Mouse (Mus musculus) forebrain, embryonic 13.5 days (tissue): ENCODE data around the gene Gclm. TPM values are rescaled to one million over a fixed set of nuclear protein-coding genes. Genes with fewer than 3 reads are reported as not detected.
"Not testable (repeated sequence)": the region's sequence is repeated elsewhere in the genome, so short reads cannot be mapped to it uniquely, and the experiment has no call there.

ENCODE experiments used
- ATAC-seq: fragments of 200-750 bp; cut with Nextera tagmentation; 2 replicates; pipeline ENCODE4 v1.8.0; 2017
- H3K27ac ChIP-seq: fragments of 300-500 bp; sonication (generic); 2 replicates; pipeline ENCODE4 v1.5.1; 2015; ENCODE audit warnings: inconsistent platforms, mild to moderate bottlenecking, moderate library complexity
- H3K27me3 ChIP-seq: fragments of 300-500 bp; sonication (generic); 2 replicates; pipeline ENCODE4 v1.6.1; 2015; ENCODE audit warnings: mild to moderate bottlenecking, inconsistent platforms
- H3K36me3 ChIP-seq: fragments of 300-500 bp; sonication (generic); 2 replicates; pipeline ENCODE4 v1.6.1; 2015; ENCODE audit warnings: mild to moderate bottlenecking, inconsistent platforms; ENCODE audit not compliant: poor library complexity, severe bottlenecking
- H3K4me1 ChIP-seq: fragments of 300-500 bp; sonication (generic); 2 replicates; pipeline ENCODE4 v1.6.1; 2015; ENCODE audit warnings: inconsistent platforms
- H3K4me2 ChIP-seq: fragments of 300-500 bp; sonication (generic); 2 replicates; pipeline ENCODE4 v1.6.1; 2015; ENCODE audit warnings: inconsistent platforms, mild to moderate bottlenecking, moderate library complexity
- H3K4me3 ChIP-seq: fragments of 300-500 bp; sonication (generic); 2 replicates; pipeline ENCODE4 v1.5.1; 2015; ENCODE audit warnings: mild to moderate bottlenecking, inconsistent platforms
- H3K9ac ChIP-seq: fragments of 300-500 bp; sonication (generic); 2 replicates; pipeline ENCODE4 v1.6.1; 2015; ENCODE audit warnings: mild to moderate bottlenecking, inconsistent platforms
- H3K9me3 ChIP-seq: fragments of 300-500 bp; sonication (generic); replicated peaks from 2 replicates; pipeline ENCODE4 v1.6.1; 2016; ENCODE audit warnings: inconsistent platforms
- whole genome bisulfite sequencing: fragments of 180-500 bp; shearing (Covaris S2); methylation state at CpG from one replicate; pipeline ENCODE4 v1.1.7; 2015; 5-methylcytosine and 5-hydroxymethylcytosine counted together
- polyA plus RNA-seq: library from polyadenylated mRNA; unstranded; fragments of >200 nt; fragmentation: Nextera tagmentation; extraction: Ambion mirVana; gene quantifications from 2 replicates; pipeline ENCODE4 v1.2.1, GENCODE M21; 2015

Gene Gclm
- polyA plus RNA-seq, 1 experiment from 2014 or later, result 51.2 TPM

GRCm38 (mm10) chr3:122275111-122275510, 29.8 kb downstream of the Gclm start:
- 72% methylated on average over 10 of the region's 10 CpGs for WGBS
- Histone ChIP-seq H3K9ac (peak overlapping the region; percentile 87), H3K36me3 (peaks cover 43% of the 10 kb centered on the region)

GRCm38 (mm10) chr3:122287195-122287594, 41.8 kb downstream of the Gclm start:
- Histone ChIP-seq H3K4me2 (no peak overlapping the region), H3K9ac (no peak overlapping the region), H3K4me3 (no peak overlapping the region), H3K27me3 (no peaks in the 10 kb centered on the region), H3K36me3 (peaks cover 36% of the 10 kb centered on the region), H3K9me3 (no peaks in the 10 kb centered on the region), H3K4me1 (peaks cover 10% of the 10 kb centered on the region), H3K27ac (no peak overlapping the region)
- 78% methylated on average over 5 of the region's 5 CpGs for WGBS
- no peak for ATAC-seq

More at GRCm38 (mm10) chr3:122275111-122275510, 29.8 kb downstream of the Gclm start:
- H3K9me3 ChIP-seq, result no peaks in the 10 kb centered on the region
- no peaks in the 10 kb centered on the region for H3K27me3 ChIP-seq
- peaks cover 40% of the 10 kb centered on the region for H3K4me1 ChIP-seq
- no peak for ATAC-seq
- H3K27ac ChIP-seq, result no peak overlapping the region
- peak overlapping the region; percentile 89 for H3K4me3 ChIP-seq
- H3K4me2 ChIP-seq, result peak overlapping the region; percentile 90

GRCm38 (mm10) chr3:122288613-122289195, 43.3 kb downstream of the Gclm start:
- Histone ChIP-seq H3K4me3 (no peak overlapping the region), H3K9ac (no peak overlapping the region), H3K4me2 (no peak overlapping the region), H3K27me3 (no peaks in the 10 kb centered on the region), H3K9me3 (no peaks in the 10 kb centered on the region), H3K36me3 (peaks cover 21% of the 10 kb centered on the region), H3K27ac (no peak overlapping the region), H3K4me1 (peaks cover 15% of the 10 kb centered on the region)
- ATAC-seq, result no peak
- 87% methylated on average over 5 of the region's 5 CpGs for WGBS

GRCm38 (mm10) chr3:122289344-122289743, 44.0 kb downstream of the Gclm start:
- not testable (repeated sequence) for H3K4me2 ChIP-seq, H3K27me3 ChIP-seq, H3K9me3 ChIP-seq, H3K9ac ChIP-seq, H3K27ac ChIP-seq, ATAC-seq, H3K4me3 ChIP-seq
- 76% methylated on average over 4 of the region's 4 CpGs for WGBS
- Histone ChIP-seq H3K36me3 (peaks cover 15% of the 10 kb centered on the region), H3K4me1 (peaks cover 18% of the 10 kb centered on the region)

GRCm38 (mm10) chr3:122290696-122291095, 45.3 kb downstream of the Gclm start:
- WGBS, result 86% methylated on average over 7 of the region's 7 CpGs
- H3K4me1 ChIP-seq, result peaks cover 32% of the 10 kb centered on the region
- no peak overlapping the region for H3K4me2 ChIP-seq
- ATAC-seq, result no peak
- peaks cover 4% of the 10 kb centered on the region; the same call in 1 of the 2 replicates for H3K36me3 ChIP-seq
- H3K27ac ChIP-seq, result no peak overlapping the region
- H3K9ac ChIP-seq, result no peak overlapping the region
- no peaks in the 10 kb centered on the region for H3K27me3 ChIP-seq
- no peak overlapping the region for H3K4me3 ChIP-seq
- H3K9me3 ChIP-seq, result no peaks in the 10 kb centered on the region

- Histone ChIP-seq H3K27me3 (no peaks in the 10 kb centered on the region), H3K9ac (peak overlapping the region; percentile 96; the same call in 1 of the 2 replicates), H3K4me1 (peaks cover 33% of the 10 kb centered on the region), H3K4me3 (peak overlapping the region; percentile 85), H3K27ac (no peak overlapping the region; the same call in 1 of the 2 replicates), H3K36me3 (no peaks in the 10 kb centered on the region), H3K4me2 (peak overlapping the region; percentile 70), H3K9me3 (no peaks in the 10 kb centered on the region)
- WGBS, result 38% methylated on average over 12 of the region's 12 CpGs
- ATAC-seq, result no peak
These were observed 46.5 kb downstream of the Gclm start for GRCm38 (mm10) chr3:122291828-122292227.

- Histone ChIP-seq H3K36me3 (no peaks in the 10 kb centered on the region), H3K4me2 (peak overlapping the region; percentile 70), H3K27me3 (no peaks in the 10 kb centered on the region), H3K9me3 (no peaks in the 10 kb centered on the region), H3K4me3 (peak overlapping the region; percentile 85), H3K27ac (peak overlapping the region; percentile 99), H3K4me1 (peaks cover 36% of the 10 kb centered on the region), H3K9ac (peak overlapping the region; percentile 96)
- 7% methylated on average over 46 of the region's 54 CpGs for WGBS
- ATAC-seq, result peak; percentile 57
These were observed 47.2 kb downstream of the Gclm start for GRCm38 (mm10) chr3:122292300-122293222.

GRCm38 (mm10) chr3:122293223-122293953, 48.0 kb downstream of the Gclm start:
- Histone ChIP-seq H3K27ac (peak overlapping the region; percentile 99), H3K27me3 (no peaks in the 10 kb centered on the region), H3K4me3 (peak overlapping the region; percentile 85), H3K4me1 (peaks cover 36% of the 10 kb centered on the region), H3K4me2 (peak overlapping the region; percentile 70), H3K36me3 (no peaks in the 10 kb centered on the region), H3K9me3 (no peaks in the 10 kb centered on the region), H3K9ac (peak overlapping the region; percentile 96)
- WGBS, result under 1% methylated on average over 70 of the region's 105 CpGs
- peak; percentile 54 for ATAC-seq

GRCm38 (mm10) chr3:122293954-122294850, 48.8 kb downstream of the Gclm start, which contains the start of gene Bcar3:
TSS of gene Bcar3 (plus strand) at chr3:122294136.
- no peaks in the 10 kb centered on the region for H3K36me3 ChIP-seq
- WGBS, result 1% methylated on average over 36 of the region's 37 CpGs
- ATAC-seq, result peak; percentile 91
- peak within 1 kb of the TSS; percentile 96 for H3K9ac ChIP-seq
- no peaks in the 10 kb centered on the region for H3K9me3 ChIP-seq
- no peaks in the 10 kb centered on the region for H3K27me3 ChIP-seq
- H3K27ac ChIP-seq, result peak within 1 kb of the TSS; percentile 99
- H3K4me3 ChIP-seq, result peak within 1 kb of the TSS; percentile 85
- H3K4me2 ChIP-seq, result peak within 1 kb of the TSS; percentile 70
- H3K4me1 ChIP-seq, result peaks cover 40% of the 10 kb centered on the region

GRCm38 (mm10) chr3:122295511-122295910, 50.2 kb downstream of the Gclm start:
- no peak overlapping the region for H3K4me3 ChIP-seq
- H3K9me3 ChIP-seq, result no peaks in the 10 kb centered on the region
- peaks cover 40% of the 10 kb centered on the region for H3K4me1 ChIP-seq
- peak overlapping the region; percentile 99 for H3K27ac ChIP-seq
- no peaks in the 10 kb centered on the region for H3K27me3 ChIP-seq
- ATAC-seq, result no peak
- 6% methylated on average over 5 of the region's 5 CpGs for WGBS
- H3K36me3 ChIP-seq, result no peaks in the 10 kb centered on the region
- no peak overlapping the region for H3K4me2 ChIP-seq
- no peak overlapping the region for H3K9ac ChIP-seq

- H3K9me3 ChIP-seq, result no peaks in the 10 kb centered on the region
- no peak overlapping the region for H3K27ac ChIP-seq
- WGBS, result 45% methylated on average over 5 of the region's 5 CpGs
- H3K27me3 ChIP-seq, result no peaks in the 10 kb centered on the region
- no peak overlapping the region for H3K4me3 ChIP-seq
- no peak overlapping the region for H3K4me2 ChIP-seq
- no peak overlapping the region for H3K9ac ChIP-seq
- no peaks in the 10 kb centered on the region for H3K36me3 ChIP-seq
- H3K4me1 ChIP-seq, result peaks cover 36% of the 10 kb centered on the region
- ATAC-seq, result no peak
These were observed 51.6 kb downstream of the Gclm start for GRCm38 (mm10) chr3:122296979-122297378.
